Mouse (Mus musculus): ENCODE results near the gene Mapk7. TPM values are rescaled to one million over a fixed set of nuclear protein-coding genes. Genes with fewer than 3 reads are reported as not detected.

The Mapk7 gene
- polyA plus RNA-seq, 2 experiments, result 55.9 to 98.7 TPM

GRCm38 (mm10) chr11:61465422-61465821 lies 28.8 kb downstream of the Mapk7 start:
- no peaks in the 10 kb centered on the region for H3K36me3 ChIP-seq (ENCODE audit: control insufficient read depth, insufficient read depth, low read length)
- no peak for DNase-seq (ENCODE audit: low spot score)
- no peak for ATAC-seq (ENCODE audit: low FRiP score, low read depth)
- no peaks in the 10 kb centered on the region for H3K9me3 ChIP-seq (ENCODE audit: control insufficient read depth, low read length)
- H3K27ac ChIP-seq (replicated peaks; ENCODE audit: low read depth, low read length), result no peak overlapping the region
- TF ChIP-seq POLR2A (IDR thresholded peaks at IDR 0.05; ENCODE audit: borderline replicate concordance, extremely low read depth, insufficient read depth, insufficient read length), result no peak
- WGBS, result 63% methylated on average over 4 of the region's 4 CpGs
- H3K4me2 ChIP-seq (replicated peaks; ENCODE audit: low read depth, low read length, severe bottlenecking), result no peak overlapping the region
- H3K4me1 ChIP-seq (ENCODE audit: control insufficient read depth, insufficient read depth, low read length), result peaks cover 8% of the 10 kb centered on the region; the same call in 1 of the 2 replicates
- H3K4me3 ChIP-seq (replicated peaks; ENCODE audit: low read length), result no peak overlapping the region
- no peaks in the 10 kb centered on the region for H3K27me3 ChIP-seq (ENCODE audit: control insufficient read depth, insufficient read depth, low read length)
- no peak overlapping the region for H3K9ac ChIP-seq (ENCODE audit: low read depth, low read length, severe bottlenecking)

- H3K4me2 ChIP-seq (replicated peaks; ENCODE audit: low read depth, low read length, severe bottlenecking), result no peak overlapping the region
- WGBS, result 53% methylated on average over 2 of the region's 2 CpGs
- DNase-seq (ENCODE audit: low spot score), result peak; percentile 22
- H3K4me3 ChIP-seq (replicated peaks; ENCODE audit: low read length), result no peak overlapping the region
- H3K9me3 ChIP-seq (ENCODE audit: control insufficient read depth, low read length), result no peaks in the 10 kb centered on the region
- no peaks in the 10 kb centered on the region for H3K36me3 ChIP-seq (ENCODE audit: control insufficient read depth, insufficient read depth, low read length)
- H3K4me1 ChIP-seq (ENCODE audit: control insufficient read depth, insufficient read depth, low read length), result peaks cover 8% of the 10 kb centered on the region; the same call in 1 of the 2 replicates
- H3K27ac ChIP-seq (replicated peaks; ENCODE audit: low read depth, low read length), result peak overlapping the region; percentile 63; the same call in 1 of the 2 replicates
- no peak overlapping the region for H3K9ac ChIP-seq (ENCODE audit: low read depth, low read length, severe bottlenecking)
- no peak; the same call in 1 of the 2 replicates for ATAC-seq (ENCODE audit: low FRiP score, low read depth)
- no peaks in the 10 kb centered on the region for H3K27me3 ChIP-seq (ENCODE audit: control insufficient read depth, insufficient read depth, low read length)
- no peak for TF ChIP-seq POLR2A (IDR thresholded peaks at IDR 0.05; ENCODE audit: borderline replicate concordance, extremely low read depth, insufficient read depth, insufficient read length)
Observed at GRCm38 (mm10) chr11:61464071-61464470, 30.1 kb downstream of the Mapk7 start.

- WGBS, result 73% methylated on average over 24 of the region's 24 CpGs
- H3K27me3 ChIP-seq (ENCODE audit: control insufficient read depth, insufficient read depth, low read length), result no peaks in the 10 kb centered on the region
- ATAC-seq (ENCODE audit: low FRiP score, low read depth), result no peak
- H3K36me3 ChIP-seq (ENCODE audit: control insufficient read depth, insufficient read depth, low read length), result no peaks in the 10 kb centered on the region
- H3K27ac ChIP-seq (replicated peaks; ENCODE audit: low read depth, low read length), result peak overlapping the region; percentile 22; the same call in 1 of the 2 replicates
- H3K9ac ChIP-seq (ENCODE audit: low read depth, low read length, severe bottlenecking), result no peak overlapping the region
- TF ChIP-seq POLR2A (IDR thresholded peaks at IDR 0.05; ENCODE audit: borderline replicate concordance, extremely low read depth, insufficient read depth, insufficient read length), result no peak
- H3K9me3 ChIP-seq (ENCODE audit: control insufficient read depth, low read length), result no peaks in the 10 kb centered on the region
- DNase-seq (ENCODE audit: low spot score), result no peak
- no peak overlapping the region for H3K4me2 ChIP-seq (replicated peaks; ENCODE audit: low read depth, low read length, severe bottlenecking)
- no peak overlapping the region for H3K4me3 ChIP-seq (replicated peaks; ENCODE audit: low read length)
- peaks cover 39% of the 10 kb centered on the region for H3K4me1 ChIP-seq (ENCODE audit: control insufficient read depth, insufficient read depth, low read length)
Observed at GRCm38 (mm10) chr11:61449499-61450292, 44.5 kb downstream of the Mapk7 start.

- no peaks in the 10 kb centered on the region for H3K9me3 ChIP-seq (ENCODE audit: control insufficient read depth, low read length)
- no peaks in the 10 kb centered on the region for H3K27me3 ChIP-seq (ENCODE audit: control insufficient read depth, insufficient read depth, low read length)
- DNase-seq (ENCODE audit: low spot score) (peak; percentile 45), ATAC-seq (ENCODE audit: low FRiP score, low read depth) (peak; percentile 60)
- 34% methylated on average over 9 of the region's 9 CpGs for WGBS
- H3K27ac ChIP-seq (replicated peaks; ENCODE audit: low read depth, low read length), result peak overlapping the region; percentile 22
- peaks cover 35% of the 10 kb centered on the region for H3K4me1 ChIP-seq (ENCODE audit: control insufficient read depth, insufficient read depth, low read length)
- no peak overlapping the region for H3K4me2 ChIP-seq (replicated peaks; ENCODE audit: low read depth, low read length, severe bottlenecking)
- no peak overlapping the region; the same call in 1 of the 2 replicates for H3K9ac ChIP-seq (ENCODE audit: low read depth, low read length, severe bottlenecking)
- H3K4me3 ChIP-seq (replicated peaks; ENCODE audit: low read length), result no peak overlapping the region
- TF ChIP-seq POLR2A (IDR thresholded peaks at IDR 0.05; ENCODE audit: borderline replicate concordance, extremely low read depth, insufficient read depth, insufficient read length), result no peak
- H3K36me3 ChIP-seq (ENCODE audit: control insufficient read depth, insufficient read depth, low read length), result no peaks in the 10 kb centered on the region
Observed at GRCm38 (mm10) chr11:61448599-61449225, 45.5 kb downstream of the Mapk7 start.

GRCm38 (mm10) chr11:61448041-61448440 lies 46.2 kb downstream of the Mapk7 start:
- no peaks in the 10 kb centered on the region for H3K9me3 ChIP-seq (ENCODE audit: control insufficient read depth, low read length)
- no peaks in the 10 kb centered on the region for H3K27me3 ChIP-seq (ENCODE audit: control insufficient read depth, insufficient read depth, low read length)
- no peaks in the 10 kb centered on the region for H3K36me3 ChIP-seq (ENCODE audit: control insufficient read depth, insufficient read depth, low read length)
- no peak overlapping the region for H3K4me2 ChIP-seq (replicated peaks; ENCODE audit: low read depth, low read length, severe bottlenecking)
- H3K4me3 ChIP-seq (replicated peaks; ENCODE audit: low read length), result no peak overlapping the region
- TF ChIP-seq POLR2A (IDR thresholded peaks at IDR 0.05; ENCODE audit: borderline replicate concordance, extremely low read depth, insufficient read depth, insufficient read length), result no peak
- no peak overlapping the region for H3K9ac ChIP-seq (ENCODE audit: low read depth, low read length, severe bottlenecking)
- ATAC-seq (ENCODE audit: low FRiP score, low read depth), result no peak
- WGBS, result 54% methylated on average over 5 of the region's 5 CpGs
- H3K4me1 ChIP-seq (ENCODE audit: control insufficient read depth, insufficient read depth, low read length), result peaks cover 29% of the 10 kb centered on the region
- no peak for DNase-seq (ENCODE audit: low spot score)
- peak overlapping the region; percentile 22 for H3K27ac ChIP-seq (replicated peaks; ENCODE audit: low read depth, low read length)

Data from limb, embryonic 14.5 days (tissue).